Mouse (Mus musculus) G1E (cell line): ENCODE data around the gene Myo18a. TPM values are rescaled to one million over a fixed set of nuclear protein-coding genes. Genes with fewer than 3 reads are reported as not detected.

ENCODE experiments used
- ATAC-seq: 2 replicates; pipeline ENCODE4 v1.8.0; 2016; ENCODE audit warnings: mild to moderate bottlenecking; ENCODE audit not compliant: insufficient number of reproducible peaks, poor library complexity, low FRiP score, severe bottlenecking; ENCODE audit errors: extremely low read depth
- DNase-seq: peaks from one replicate; pipeline ENCODE4 v3.0.0; 2012; ENCODE audit warnings: low spot score
- H3K27me3 ChIP-seq: 2 replicates; pipeline ENCODE4 v1.6.1; 2012; ENCODE audit warnings: mild to moderate bottlenecking, low read length, inconsistent platforms; ENCODE audit not compliant: insufficient read depth
- H3K36me3 ChIP-seq: replicated peaks from 2 replicates; pipeline ENCODE3; 2012; ENCODE audit warnings: mild to moderate bottlenecking, inconsistent platforms
- H3K4me1 ChIP-seq: 2 replicates; pipeline ENCODE4 v1.6.1; 2012; ENCODE audit warnings: low read depth, low read length, inconsistent platforms, mixed read lengths; ENCODE audit not compliant: insufficient read depth
- H3K4me3 ChIP-seq: 2 replicates; pipeline ENCODE4 v1.5.1; 2012; ENCODE audit warnings: low read depth, mild to moderate bottlenecking, inconsistent platforms, low read length, moderate library complexity, mixed read lengths
- H3K9me3 ChIP-seq: replicated peaks from 2 replicates; pipeline ENCODE4 v1.6.1; 2012; ENCODE audit warnings: inconsistent platforms
- CTCF ChIP-seq: IDR thresholded peaks from 2 replicates; pipeline ENCODE4 v1.5.1; 2012; ENCODE audit warnings: low read depth, low read length, inconsistent platforms, mixed read lengths
- GATA1 ChIP-seq: IDR thresholded peaks from 2 replicates; pipeline ENCODE4 v1.6.1; 2012; ENCODE audit warnings: borderline replicate concordance, low read length, inconsistent platforms, mixed read lengths
- GATA2 ChIP-seq: IDR thresholded peaks from 2 replicates; pipeline ENCODE4 v1.6.1; 2012; ENCODE audit warnings: low read depth, low read length, inconsistent platforms, borderline replicate concordance
- POLR2AphosphoS5 ChIP-seq: IDR thresholded peaks from 2 replicates; pipeline ENCODE4 v1.6.1; 2012; ENCODE audit warnings: low read depth, low read length, inconsistent platforms; ENCODE audit not compliant: insufficient replicate concordance
- TAL1 ChIP-seq: conservative IDR thresholded peaks from 2 replicates; pipeline ENCODE4 v1.6.1; 2012; ENCODE audit warnings: low read depth, low read length, inconsistent platforms, mixed read lengths
- polyA plus RNA-seq: library from polyadenylated mRNA; stranded (reverse); fragments of >175 nt; gene quantifications from 2 replicates; pipeline ENCODE4 v1.2.3, GENCODE M21; 2012
- total RNA-seq, 2 experiments: library from RNA; stranded (forward) in 1 of 2; stranded (reverse) in 1 of 2; fragments of 200-1000 nt in 1 of 2; fragments of >200 nt in 1 of 2; fragmentation: Nextera tagmentation in 1 of 2; gene quantifications; 2 replicates each; pipeline ENCODE4 v1.2.3; 2014 to 2017

Gene Myo18a
- total and polyA plus RNA-seq, 3 experiments, result 32.7 to 59.4 (median 53.1) TPM

- Histone ChIP-seq H3K4me1 (no peaks in the 10 kb centered on the region), H3K4me3 (no peak overlapping the region), H3K27me3 (peaks cover 46% of the 10 kb centered on the region), H3K36me3 (no peaks in the 10 kb centered on the region), H3K9me3 (no peaks in the 10 kb centered on the region)
- DNase-seq (no peak), ATAC-seq (no peak)
- TF ChIP-seq CTCF (no peak), TAL1 (no peak), GATA1 (no peak), GATA2 (no peak), POLR2AphosphoS5 (no peak)
Measured at GRCm38 (mm10) chr11:77901366-77901765, 138.3 kb downstream of the Myo18a start.

GRCm38 (mm10) chr11:77901775-77902355, 138.8 kb downstream of the Myo18a start:
- H3K4me3 ChIP-seq, result no peak overlapping the region
- ATAC-seq (no peak), DNase-seq (no peak)
- H3K4me1 ChIP-seq, result no peaks in the 10 kb centered on the region
- no peaks in the 10 kb centered on the region for H3K36me3 ChIP-seq
- no peaks in the 10 kb centered on the region for H3K9me3 ChIP-seq
- H3K27me3 ChIP-seq, result peaks cover 47% of the 10 kb centered on the region
- no peak for TF ChIP-seq GATA1
- TF ChIP-seq TAL1, result no peak
- TF ChIP-seq CTCF, result no peak
- TF ChIP-seq POLR2AphosphoS5, result no peak
- TF ChIP-seq GATA2, result no peak

- ATAC-seq (no peak), DNase-seq (no peak)
- H3K27me3 ChIP-seq, result peaks cover 46% of the 10 kb centered on the region
- no peaks in the 10 kb centered on the region for H3K4me1 ChIP-seq
- H3K4me3 ChIP-seq, result no peak overlapping the region
- no peaks in the 10 kb centered on the region for H3K36me3 ChIP-seq
- H3K9me3 ChIP-seq, result no peaks in the 10 kb centered on the region
- no peak for TF ChIP-seq POLR2AphosphoS5
- TF ChIP-seq TAL1, result no peak
- TF ChIP-seq GATA2, result no peak
- TF ChIP-seq CTCF, result no peak
- no peak for TF ChIP-seq GATA1
Measured at GRCm38 (mm10) chr11:77903761-77904160, 140.7 kb downstream of the Myo18a start.

DNA sequence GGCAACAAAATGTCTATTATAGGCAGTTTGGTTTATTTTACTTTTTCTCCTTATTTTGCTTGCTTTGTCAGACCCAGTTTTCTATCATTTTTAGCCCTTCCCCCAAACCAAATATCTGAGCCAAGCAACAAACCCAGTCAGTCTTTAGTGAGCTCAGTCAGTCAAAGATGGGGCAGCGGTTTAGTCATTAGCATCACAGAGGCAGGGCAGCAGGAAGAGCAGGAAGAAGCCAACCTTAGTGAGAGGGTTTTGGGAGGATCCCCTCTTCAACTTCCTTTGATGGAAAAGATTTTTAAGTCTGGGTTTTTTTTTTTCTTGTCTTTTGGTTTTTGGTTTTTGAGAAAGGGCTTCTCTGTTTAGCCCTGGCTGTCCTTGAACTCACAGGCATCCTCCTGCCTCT, 141.7 kb downstream of the Myo18a start:
- Histone ChIP-seq H3K36me3 (no peaks in the 10 kb centered on the region), H3K9me3 (no peaks in the 10 kb centered on the region), H3K4me3 (no peak overlapping the region), H3K27me3 (peaks cover 49% of the 10 kb centered on the region), H3K4me1 (no peaks in the 10 kb centered on the region)
- DNase-seq (no peak), ATAC-seq (no peak)
- no peak for TF ChIP-seq POLR2AphosphoS5
- TF ChIP-seq CTCF, result no peak
- no peak for TF ChIP-seq GATA1
- no peak for TF ChIP-seq GATA2
- no peak for TF ChIP-seq TAL1

DNA sequence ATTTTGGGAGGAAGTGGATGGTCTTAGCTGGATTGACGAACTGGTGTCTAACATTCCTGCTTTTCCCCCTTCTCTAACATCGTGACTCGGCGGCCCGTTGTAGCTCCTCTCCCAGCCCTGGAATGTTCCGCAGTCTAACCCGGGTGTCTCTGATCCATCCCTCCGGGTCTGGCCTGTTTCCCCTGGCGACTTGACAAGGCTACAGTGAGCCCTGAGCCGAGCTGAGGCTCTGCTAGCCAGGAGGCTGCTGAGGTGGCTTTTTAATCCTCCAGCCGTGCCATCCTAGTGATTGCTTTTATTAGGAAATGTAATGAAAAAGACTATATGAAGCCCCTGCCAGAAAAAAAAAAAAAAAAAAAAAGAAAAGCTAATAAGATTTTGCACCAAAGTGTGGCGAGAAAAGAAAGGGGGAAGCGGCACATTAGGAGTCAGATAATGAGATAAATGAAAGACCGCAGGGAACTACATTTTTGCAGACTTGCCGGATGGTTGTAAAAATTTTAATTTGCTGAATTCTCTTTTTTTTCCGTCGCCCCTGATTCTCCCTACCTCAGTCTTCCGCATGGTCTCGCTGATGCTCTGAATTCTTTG, 143.1 kb downstream of the Myo18a start:
- no peak for ATAC-seq
- H3K9me3 ChIP-seq, result no peaks in the 10 kb centered on the region
- DNase-seq, result no peak
- peaks cover 42% of the 10 kb centered on the region for H3K27me3 ChIP-seq
- H3K36me3 ChIP-seq, result no peaks in the 10 kb centered on the region
- H3K4me1 ChIP-seq, result no peaks in the 10 kb centered on the region
- no peak for TF ChIP-seq GATA2
- no peak for TF ChIP-seq GATA1
- no peak for TF ChIP-seq CTCF
- no peak for TF ChIP-seq POLR2AphosphoS5
- no peak for TF ChIP-seq TAL1
- no peak overlapping the region for H3K4me3 ChIP-seq

DNA sequence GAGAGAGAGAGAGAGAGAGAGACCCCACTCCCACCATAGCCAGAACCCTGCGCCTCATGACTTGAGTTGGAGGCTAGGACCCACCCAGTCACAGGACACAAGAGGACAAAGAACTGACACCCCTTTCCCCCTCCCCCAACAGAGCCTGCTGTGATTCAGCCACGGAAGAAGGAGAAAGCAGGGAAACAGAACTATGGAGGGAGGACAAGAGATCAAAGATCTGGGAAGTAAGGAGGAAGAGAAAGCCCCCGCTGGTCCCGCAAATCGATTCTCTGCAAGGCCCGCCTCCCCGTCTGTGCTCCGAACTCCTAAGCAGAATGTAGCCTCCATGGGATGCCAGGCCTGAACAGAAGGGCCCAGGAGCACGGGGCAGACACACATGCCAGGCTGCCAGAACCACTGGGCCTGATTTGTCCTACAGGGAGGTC, 143.7 kb downstream of the Myo18a start:
- DNase-seq, result no peak
- H3K27me3 ChIP-seq, result peaks cover 42% of the 10 kb centered on the region
- H3K4me1 ChIP-seq, result no peaks in the 10 kb centered on the region
- TF ChIP-seq POLR2AphosphoS5 (no peak), CTCF (no peak), TAL1 (no peak), GATA2 (no peak), GATA1 (no peak)
- no peaks in the 10 kb centered on the region for H3K36me3 ChIP-seq
- H3K9me3 ChIP-seq, result no peaks in the 10 kb centered on the region
- ATAC-seq, result no peak
- no peak overlapping the region for H3K4me3 ChIP-seq
